Mouse (Mus musculus) frontal cortex, postnatal 36 days (tissue): Measurements from ENCODE around the gene Ptcd3.
"Not testable (repeated sequence)": the region's sequence is repeated elsewhere in the genome, so short reads cannot be mapped to it uniquely, and the experiment has no call there.

Experiments
- DNase-seq, 2 experiments: peaks; one replicate each; pipeline ENCODE4 v3.0.0; 2022; ENCODE audit warnings: low spot score in 2 of 2

Ptcd3 gene

DNA sequence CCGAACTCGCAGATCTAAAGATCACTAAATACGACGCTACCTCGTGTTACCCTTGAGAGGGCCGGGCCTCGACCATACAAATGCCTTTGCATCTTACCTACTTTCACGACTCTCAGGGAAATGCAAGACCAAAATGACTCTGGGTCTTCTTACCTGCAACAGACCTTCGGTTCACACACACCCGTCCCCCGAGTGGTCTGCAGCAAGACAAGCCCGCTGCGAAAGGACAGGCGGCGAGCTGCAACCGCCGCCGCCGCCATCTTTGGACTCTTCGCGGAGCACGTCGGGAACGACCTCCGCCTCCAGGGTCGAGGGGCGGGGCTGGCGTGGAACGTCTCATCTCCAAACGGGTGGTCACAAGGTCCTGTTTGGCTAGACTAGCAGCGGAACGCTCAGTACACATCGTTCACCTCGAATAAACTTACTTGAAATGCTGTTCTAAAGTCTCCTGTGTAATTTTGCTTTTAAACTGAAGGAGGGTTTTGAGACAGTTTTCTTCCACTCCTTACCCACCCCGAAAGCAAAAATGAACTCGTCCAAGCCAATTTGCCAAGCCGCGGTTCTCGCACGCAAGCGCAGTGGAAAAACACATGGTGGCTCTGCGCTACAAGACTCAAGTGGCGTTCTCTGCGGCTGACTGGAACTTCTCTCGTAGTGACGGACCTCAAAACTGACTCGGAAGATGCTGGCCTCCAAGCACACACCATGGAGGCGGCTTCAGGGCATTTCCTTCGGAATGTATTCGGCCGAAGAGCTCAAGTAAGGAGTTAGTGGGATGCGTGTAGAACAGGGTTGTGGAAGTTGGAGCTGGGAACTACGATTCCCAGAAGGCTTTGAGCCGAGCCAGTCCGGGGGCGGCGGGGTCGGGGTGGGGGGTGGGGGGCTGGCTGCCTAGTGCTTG is at the start of gene Ptcd3, which contains the start of gene Polr1a:
Ptcd3 (minus strand) TSS at position 270 of the 901 bp plus-strand sequence.
Polr1a (plus strand) TSS at position 573 of the 901 bp plus-strand sequence.
- DNase-seq, result peak; percentile 92 to 95

DNA sequence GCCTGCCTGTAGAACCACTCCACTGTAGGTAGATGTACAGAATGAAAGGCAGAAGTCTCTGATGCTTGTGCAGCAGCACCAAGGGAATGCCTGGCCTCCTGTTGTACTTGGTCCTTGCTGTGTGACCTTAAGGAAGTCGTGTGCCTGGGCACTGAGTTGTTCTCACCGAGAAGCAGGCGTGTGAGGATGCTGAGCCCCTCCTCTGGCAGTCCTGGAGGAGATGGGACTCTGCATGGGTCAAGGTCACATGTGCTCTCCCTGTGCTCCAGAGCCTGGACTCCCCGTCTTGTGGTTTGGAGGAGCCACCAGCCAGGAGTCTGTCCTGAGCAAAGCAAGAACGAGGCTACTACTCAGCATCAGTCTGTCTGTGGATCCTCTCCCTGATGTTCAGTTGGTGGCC is 42.6 kb upstream of the Ptcd3 start:
- no peak for DNase-seq

DNA sequence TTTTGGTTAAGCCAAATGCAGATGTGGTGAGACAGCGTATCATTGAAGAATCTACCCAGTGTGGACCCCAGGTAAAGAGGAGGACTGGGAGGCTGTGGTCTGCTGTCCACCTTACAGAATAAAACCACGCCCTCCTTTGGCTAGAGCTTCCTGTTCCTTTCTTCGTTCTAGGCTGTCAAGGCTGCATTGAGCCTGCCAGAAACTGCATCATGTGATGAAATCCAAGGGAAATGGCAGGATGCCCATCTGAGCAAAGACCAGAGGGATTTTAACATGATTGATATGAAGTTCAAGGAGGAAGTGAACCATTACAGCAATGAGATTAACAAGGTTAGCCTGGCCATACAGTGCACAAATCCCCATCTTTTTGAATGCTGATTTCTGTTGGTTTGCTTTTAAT is 42.0 kb upstream of the Ptcd3 start:
- DNase-seq, result no peak

DNA sequence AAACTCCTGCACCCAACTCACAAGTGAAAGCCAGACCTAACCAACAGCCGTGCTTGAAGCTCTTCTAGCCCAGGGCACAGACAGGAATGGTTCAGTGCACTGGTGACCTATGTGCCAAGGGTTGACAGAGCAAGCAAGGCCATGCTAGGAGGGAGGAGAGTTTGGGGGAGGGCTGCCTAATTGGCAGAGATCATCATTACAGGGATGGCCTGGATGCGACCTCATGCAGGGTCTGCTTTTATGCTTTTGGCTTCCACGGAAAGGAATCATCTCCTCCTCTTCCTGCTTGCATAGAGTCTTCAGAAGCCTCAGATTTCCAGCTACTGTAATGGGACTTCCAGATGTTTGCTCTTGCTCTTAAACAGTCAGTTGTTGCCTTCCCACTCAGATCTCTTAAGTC is 41.2 kb upstream of the Ptcd3 start:
- no peak for DNase-seq

DNA sequence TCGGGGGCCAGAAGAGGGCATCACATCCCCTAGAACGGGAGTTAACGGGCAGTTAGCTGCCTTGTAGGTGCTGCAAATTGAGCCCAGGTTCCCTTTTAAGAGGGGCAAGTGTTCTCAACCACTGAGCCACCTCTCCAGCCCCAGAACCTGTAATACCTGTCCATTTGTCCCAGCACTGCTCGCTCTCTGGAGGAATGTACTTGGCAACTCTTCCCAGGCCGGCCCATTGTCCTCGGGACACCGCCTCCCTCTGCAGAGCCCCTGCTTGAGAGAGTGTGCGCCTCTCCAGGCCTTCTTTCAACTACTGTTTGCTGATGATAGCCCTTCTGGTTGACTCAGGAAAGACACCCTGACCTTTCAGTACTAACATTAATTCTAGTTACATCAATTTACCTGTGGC is 37.6 kb upstream of the Ptcd3 start:
- no peak for DNase-seq

DNA sequence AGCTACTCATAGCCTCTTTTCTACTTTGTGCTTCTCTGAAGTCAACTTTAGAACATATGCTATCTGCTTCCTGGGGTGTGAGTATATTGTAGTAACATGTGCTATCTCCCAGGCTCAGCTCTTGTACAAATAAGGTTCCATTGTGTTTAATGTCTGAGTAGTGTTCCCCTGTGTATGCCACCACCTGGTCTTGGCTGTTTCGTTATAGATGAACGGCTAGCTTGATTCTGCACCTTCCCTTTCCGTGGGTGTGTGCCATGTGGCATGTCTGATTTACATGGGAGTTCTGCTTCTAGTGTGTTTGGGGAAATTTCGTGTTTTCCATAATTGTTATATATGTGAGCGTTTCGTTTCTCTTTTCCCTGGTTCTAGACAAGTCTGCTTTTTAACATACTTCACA is 36.6 kb upstream of the Ptcd3 start:
- DNase-seq, result no peak

DNA sequence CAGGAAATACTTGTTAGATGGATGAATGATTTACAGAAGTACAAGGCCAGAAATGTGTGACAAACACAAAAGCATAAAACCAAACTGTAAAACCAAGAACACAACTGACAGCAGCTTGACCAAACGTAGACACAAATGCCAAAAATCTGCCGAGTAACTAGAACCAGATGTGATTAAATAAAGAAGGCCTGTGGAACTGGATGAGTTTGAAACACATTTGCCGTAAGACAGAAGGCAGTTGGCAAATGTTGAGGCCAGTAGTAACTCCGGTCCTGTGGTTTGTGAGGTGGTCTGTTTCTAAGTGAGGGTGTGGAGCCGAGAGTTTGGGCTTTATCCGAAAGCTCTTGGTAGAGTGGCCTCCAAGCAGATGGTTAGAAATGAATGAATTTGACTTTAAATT is 32.4 kb upstream of the Ptcd3 start:
- DNase-seq, result no peak

DNA sequence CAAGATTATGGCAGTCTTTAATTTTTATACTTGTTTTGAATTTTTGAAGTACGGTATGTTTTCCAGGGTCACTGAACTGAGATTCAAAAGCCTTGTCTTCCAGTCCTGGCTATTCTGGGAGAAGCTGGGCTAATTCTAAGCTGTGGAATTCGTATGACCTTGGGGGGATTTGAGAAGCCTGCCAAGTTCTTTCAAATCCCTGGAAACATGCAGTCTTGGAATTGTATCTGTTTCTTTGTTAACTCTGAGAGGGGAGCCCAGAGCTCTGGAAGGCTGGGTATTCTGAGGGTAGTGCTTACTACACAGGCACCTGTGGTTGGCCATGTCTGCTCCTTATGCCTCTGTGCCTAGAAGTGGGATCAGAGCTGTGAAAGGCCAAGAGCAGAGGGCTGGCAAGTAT is 27.2 kb upstream of the Ptcd3 start:
- DNase-seq, result no peak

DNA sequence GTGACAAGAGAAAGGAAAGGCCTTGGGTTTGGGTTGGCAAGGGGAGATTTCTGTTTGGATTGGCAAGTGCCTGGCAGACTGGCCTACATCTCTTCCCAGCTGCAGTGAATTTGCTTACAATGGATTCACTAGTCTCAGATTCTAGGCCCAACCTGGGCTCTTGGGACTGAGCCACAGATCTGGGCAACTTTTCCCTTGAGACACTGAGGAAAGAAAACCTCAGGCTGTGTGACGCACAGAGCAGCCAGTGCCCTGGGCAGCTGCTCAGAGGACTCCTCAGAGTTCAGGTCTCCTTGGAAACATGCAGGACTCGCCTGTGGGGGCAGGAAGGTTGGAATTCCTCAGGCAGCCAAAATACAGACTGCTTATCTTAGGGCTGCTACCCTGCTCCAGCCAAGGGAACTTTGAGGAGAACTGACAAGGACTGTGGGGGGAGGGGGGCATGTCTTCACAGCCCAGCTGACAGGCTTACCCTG is 25.6 kb upstream of the Ptcd3 start:
- no peak for DNase-seq

DNA sequence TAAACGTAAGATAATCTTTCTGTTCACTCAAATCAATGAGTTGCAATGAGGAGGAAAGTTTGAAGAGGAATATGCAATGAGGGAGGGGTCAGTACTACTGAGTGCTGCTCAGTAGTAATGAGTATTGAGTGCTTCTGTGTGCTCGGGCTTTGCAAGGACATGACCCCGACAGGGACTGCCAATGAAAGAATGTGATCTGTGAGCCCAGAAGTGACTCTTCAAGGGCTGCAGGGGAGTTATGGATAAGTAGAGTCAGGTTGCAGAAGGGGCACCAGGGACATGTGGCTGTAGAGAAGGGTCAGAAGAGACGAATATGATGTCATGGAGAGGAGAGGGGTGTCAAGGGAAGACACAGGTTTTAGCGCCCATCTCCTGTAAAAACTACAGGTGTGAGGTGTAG is 23.8 kb upstream of the Ptcd3 start:
- no peak for DNase-seq

DNA sequence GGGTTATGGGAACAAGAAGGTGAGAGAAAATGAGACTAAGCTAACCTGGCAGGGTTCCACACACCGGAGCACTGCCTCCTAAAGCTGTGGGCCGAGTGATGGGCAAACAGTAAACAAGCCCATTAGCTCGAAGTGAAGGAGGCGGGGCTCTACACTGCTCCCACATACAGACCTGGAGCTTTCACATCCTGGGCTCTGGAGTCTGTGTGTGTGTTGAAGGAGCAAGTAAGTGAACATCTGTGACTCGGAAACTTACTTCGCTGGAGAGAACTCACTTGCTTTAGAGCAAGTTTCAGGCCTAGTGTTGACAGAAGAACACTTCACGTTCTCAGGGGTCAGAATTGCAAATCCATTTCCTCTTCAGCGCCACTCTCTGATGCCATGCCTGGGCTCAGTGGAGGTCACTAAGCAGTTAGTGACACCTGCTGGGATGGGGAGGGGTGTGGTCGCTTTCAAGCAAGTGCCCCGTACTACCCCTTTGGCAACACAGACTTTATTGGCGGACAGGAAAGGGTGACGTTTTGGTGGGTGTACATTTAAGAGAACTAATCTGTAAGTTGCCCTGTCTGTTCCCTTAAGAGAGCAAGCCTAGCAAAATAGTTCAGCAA is 22.4 kb upstream of the Ptcd3 start:
- no peak for DNase-seq

DNA sequence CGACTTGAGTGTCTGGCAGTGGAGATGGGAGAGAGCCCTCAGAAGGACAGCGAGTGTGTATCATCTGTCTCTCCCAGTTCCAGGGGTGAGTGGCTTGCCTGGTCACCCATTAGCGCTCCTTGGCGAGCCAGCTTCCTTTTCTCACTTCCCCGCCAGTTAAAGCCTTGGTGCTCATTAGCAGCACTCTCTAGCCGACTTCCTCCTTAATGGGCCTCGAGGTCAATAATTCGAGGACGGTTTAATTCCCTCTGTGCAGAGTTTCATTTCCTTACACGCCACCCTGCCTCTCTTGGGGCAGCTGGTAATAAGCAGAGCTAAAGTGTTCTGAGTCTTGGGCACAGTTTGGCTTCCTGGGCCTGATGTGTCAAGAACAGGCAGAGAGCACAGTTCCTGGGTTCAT is 21.5 kb upstream of the Ptcd3 start:
- DNase-seq, result no peak

DNA sequence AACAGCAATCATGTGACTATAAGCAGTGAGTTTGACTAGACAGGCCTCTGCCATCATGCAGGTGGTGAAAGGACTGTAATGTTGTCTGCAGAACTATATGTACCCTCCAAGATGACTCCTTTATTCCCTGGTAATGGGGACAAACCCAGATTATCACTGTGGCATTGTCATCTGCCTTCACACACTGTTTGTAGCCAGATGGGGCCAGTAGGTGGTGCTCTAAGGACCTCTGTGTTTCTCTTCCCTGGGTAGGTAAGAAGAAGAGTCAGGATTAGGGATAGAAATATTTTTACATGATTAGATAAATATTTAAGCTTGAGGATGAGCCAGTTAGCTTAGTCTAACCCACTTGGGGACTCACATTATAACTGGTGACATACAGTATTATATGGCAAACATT is 19.4 kb upstream of the Ptcd3 start:
- peak; percentile 57 to 75 for DNase-seq

DNA sequence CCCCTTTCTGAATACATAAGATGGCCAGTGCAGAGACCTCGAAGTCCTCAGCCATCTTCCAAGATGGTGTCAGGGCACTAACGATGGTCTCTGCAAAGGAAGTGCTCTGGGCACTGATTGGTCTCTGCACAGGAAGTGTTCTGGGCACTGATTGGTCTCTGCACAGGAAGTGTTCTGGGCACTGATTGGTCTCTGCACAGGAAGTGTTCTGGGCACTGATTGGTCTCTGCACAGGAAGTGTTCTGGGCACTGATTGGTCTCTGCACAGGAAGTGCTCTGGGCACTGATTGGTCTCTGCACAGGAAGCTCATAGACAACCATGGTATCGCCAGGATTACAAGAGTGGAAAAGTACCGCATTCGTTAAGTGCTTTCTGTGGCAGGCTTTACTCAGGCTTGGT is 16.7 kb upstream of the Ptcd3 start:
- DNase-seq, result not testable (repeated sequence)

DNA sequence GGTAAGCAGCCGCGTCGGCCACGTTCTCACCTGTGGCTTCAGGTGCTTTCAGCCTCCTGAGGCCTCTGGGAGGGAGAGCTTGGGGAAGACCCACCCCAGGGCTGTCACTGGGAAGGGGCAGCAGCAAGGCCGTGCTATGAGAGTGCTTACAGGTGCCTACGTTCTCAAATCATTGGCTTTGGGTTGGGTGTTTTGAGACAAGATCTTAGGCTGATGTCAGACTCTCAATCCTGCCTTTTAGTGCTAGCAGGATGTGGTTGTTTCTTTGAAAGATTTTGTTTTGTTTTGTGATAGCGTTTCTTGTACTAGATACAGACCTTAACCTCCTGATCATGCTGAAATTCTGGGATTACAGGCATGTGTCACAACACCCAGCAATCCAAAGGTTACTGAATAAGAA is 12.2 kb upstream of the Ptcd3 start:
- DNase-seq, result no peak

DNA sequence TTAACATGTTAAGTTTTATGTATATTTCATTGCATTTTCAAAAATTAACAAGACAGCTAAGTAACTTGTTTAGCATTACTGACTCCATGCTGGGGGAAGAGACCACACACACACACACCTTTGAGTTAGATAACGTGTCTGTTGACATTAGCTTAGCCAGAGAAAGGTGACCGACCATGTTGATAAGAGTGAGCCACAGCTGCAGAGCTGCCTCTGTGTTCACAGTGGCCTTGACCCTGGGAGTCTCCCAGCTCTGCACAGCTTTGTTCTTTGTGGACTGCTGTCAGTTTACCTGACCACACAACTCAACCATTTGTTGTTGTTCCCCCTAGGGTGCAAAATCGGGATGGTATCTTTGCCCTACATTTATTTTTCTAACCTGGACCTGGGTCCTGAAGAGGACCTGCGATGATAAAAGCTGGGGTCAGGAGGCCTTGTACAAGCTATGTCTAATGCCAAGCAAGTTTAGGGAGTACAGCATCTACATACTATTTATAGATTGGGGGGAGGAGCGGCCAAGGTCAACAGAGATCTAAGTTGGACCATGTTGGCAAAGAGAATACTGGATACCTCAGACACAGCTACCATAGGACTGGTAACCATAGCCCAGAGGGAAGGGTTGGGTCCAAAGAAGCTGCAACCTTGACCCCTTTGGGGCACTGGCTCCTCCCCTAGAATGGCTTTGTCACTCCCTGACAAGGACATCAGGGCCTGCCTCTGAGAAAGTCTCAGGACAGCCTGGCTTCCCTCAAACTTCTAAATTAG is 3.3 kb upstream of the Ptcd3 start:
- DNase-seq, result no peak

DNA sequence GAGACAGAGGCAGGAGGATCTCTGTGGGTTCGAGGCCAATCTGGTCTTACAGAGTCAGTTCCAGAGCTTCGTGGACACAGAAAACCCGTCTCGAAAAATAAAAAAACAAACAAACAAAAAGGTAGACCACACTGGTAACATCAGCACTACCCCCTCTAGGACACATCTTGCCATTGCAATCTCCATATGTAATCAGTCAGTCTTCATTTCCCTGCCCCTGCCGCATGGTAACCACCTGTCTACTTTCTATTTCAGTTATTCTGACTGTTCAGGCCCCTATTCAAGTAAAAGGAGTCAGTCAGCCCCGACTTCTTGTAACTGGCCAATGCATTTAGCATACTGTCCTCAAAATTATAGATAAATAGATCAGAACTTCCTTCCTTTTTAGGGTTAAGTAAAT is 1.3 kb upstream of the Ptcd3 start:
- DNase-seq, result no peak

DNA sequence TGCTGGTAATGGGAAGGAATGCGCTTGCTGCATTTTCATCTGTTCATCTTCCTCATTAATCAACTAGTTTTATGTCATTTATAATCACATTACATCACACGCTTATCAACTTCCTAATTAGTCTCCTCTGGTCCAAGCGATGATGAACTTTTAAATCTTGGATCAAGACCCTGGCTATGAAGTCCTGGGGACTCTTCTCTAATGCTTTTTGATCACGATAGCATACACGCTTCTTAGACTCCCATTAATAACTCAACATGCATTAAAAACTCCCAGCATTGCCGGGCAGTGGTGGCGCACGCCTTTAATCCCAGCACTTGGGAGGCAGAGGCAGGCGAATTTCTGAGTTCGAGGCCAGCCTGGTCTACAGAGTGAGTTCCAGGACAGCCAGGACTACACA is 834 bp upstream of the Ptcd3 start:
- DNase-seq, result no peak

DNA sequence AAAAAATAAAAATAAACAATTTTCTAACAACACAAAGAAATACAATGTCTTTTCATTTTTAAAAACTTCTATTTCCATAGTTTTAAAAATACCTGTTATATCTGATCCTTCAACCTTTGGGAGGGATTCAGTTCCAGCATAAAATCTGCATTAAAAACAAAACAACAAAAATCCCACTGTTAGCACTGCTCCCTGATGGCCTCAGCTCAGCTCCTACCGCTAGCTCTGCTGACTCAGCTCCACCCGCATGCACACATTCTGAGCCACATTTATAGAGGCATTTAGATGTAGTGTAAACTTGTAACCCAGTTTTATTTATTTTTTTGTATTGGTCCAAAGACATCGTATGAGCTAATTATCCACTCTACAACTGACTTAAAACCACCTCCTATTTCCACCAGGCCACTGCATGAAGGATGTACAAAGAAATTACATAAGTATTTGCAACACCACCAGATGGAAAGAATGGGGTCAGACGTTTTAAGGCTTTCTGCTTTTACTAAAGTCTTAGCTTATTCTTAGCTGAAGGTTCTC is 781 bp downstream of the Ptcd3 start:
- no peak for DNase-seq

DNA sequence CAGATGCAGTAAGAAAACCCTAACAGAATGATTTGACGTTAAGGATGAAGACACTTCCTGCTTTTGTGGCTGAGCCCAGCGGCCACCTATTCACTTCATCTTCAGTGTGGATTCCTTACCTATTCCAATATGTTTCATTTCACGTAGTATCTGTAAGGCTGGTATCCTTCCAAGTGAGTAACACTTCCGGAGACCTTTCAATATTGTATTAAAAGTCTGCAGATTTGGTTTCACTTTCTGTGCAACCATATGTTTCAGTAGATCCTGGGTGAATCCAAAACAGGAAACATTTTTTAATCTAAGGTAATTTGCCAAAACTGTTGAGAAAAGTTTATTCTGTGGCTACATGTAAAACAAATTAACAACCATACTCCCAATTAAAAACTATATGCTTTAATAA is 15.3 kb downstream of the Ptcd3 start:
- DNase-seq, result no peak

DNA sequence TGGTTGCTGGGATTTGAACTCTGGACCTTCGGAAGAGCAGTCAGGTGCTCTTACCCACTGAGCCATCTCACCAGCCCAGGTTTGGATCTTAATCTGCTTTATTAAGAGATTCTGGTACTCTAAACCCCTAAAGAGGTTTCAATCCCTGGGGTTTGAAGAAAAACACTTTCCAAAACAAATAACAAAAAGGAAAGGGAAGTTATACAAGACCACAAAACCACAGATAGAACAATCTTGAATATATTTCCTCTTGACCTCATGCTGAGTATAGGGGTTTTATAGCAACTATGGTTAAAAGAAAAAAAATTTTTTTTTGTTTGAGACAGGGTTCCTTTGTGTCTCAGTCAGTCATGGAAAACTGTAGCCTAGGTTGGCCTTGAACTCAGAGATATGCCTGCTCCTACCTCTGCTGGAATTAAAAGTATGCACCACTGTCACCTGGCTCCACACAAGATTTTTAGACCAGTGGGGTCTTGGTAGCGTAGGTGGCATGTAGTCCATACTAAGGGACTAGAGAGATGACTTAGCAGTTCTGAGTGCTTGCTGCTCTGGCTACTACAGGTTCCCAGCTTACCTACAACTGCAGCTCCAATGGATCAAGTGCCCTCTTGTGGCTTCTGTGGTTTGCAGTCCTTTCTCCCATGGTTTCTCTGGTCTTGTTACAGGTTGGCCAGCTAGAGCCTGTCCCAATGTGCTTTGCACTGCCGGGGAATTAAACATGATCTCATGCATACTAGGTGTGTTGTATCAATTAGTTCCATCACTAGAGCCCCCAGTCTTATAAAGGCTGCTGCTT is 30.4 kb downstream of the Ptcd3 start:
- DNase-seq, result no peak
